Mouse (Mus musculus): ENCODE measurements at regions not wholly inside any gene's neighbourhood (a gene's known extent, or its start where the extent isn't known, plus 50 kb on each side); places are given as distances from the start of the nearest gene placed in this dataset.
"Not testable (repeated sequence)": the region's sequence is repeated elsewhere in the genome, so short reads cannot be mapped to it uniquely, and the experiment has no call there.

DNA sequence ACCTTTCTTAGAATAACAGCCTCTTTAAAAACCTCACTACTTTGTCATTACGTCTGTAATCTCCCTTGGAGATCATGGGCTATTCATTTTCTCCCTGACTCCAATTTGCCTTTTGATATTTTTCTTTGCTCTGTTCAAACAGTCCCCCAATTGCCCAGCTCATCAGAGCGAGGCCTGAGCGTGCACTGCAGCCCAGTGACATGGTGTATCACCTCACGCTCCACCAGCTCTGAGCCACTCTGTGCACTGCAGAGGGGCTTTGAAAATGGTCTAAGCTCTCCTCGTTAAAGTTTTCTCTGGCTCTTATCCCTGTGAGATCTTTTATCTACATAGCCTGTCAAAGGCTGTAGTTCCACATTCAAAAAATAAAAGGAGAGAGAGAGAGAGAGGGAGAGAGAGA is 152.1 kb downstream of the Srek1 start:
- Histone ChIP-seq H3K27me3 (ENCODE audit: control insufficient read depth, insufficient read depth, insufficient read length) (peaks cover 10% of the 10 kb centered on the region), H3K4me3 (ENCODE audit: insufficient read depth, poor library complexity, severe bottlenecking) (no peak overlapping the region), H3ac (ENCODE audit: control insufficient read depth, insufficient read length, low read depth) (no peak overlapping the region), H3K36me3 (ENCODE audit: control insufficient read depth, insufficient read depth) (no peaks in the 10 kb centered on the region), H3K79me3 (ENCODE audit: low read depth) (no peaks in the 10 kb centered on the region), H3K79me2 (ENCODE audit: control insufficient read depth, insufficient read depth) (no peaks in the 10 kb centered on the region)
- TF ChIP-seq CTCF (IDR thresholded peaks at IDR 0.05; ENCODE audit: control insufficient read depth, insufficient read depth, insufficient read length) (no peak), MAX (IDR thresholded peaks at IDR 0.05) (no peak), MYOD1 (IDR thresholded peaks at IDR 0.05; ENCODE audit: control insufficient read depth, insufficient read length, low read depth) (no peak), CEBPB (IDR thresholded peaks at IDR 0.05; ENCODE audit: low read depth) (no peak), USF1 (IDR thresholded peaks at IDR 0.05; ENCODE audit: low read depth) (no peak), FOSL1 (IDR thresholded peaks at IDR 0.05; ENCODE audit: insufficient read depth, low read length, poor library complexity, severe bottlenecking) (no peak), MYOG (IDR thresholded peaks at IDR 0.05; ENCODE audit: control insufficient read depth, extremely low read depth, insufficient read length) (no peak)

DNA sequence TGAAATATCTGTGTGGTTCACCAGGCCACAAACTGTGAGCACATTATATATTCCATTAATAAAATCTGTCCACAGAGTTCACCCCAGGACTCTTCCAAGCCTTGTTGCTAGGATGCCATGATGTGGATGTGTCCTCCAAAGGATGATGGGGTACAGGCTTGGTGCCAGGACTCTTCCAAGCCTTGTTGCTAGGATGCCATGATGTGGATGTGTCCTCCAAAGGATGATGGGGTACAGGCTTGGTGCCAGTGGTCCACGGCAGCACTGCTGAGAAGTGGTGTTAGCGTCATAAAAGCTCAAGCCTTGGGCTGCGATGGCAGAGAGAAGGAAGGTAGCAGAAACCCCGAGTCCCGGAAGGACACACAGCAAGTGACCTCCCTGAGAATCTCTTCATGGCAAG is 153.4 kb downstream of the Srek1 start:
- H3ac ChIP-seq (ENCODE audit: control insufficient read depth, insufficient read length, low read depth); H3K4me3 ChIP-seq (ENCODE audit: insufficient read depth, poor library complexity, severe bottlenecking): not testable (repeated sequence)

DNA sequence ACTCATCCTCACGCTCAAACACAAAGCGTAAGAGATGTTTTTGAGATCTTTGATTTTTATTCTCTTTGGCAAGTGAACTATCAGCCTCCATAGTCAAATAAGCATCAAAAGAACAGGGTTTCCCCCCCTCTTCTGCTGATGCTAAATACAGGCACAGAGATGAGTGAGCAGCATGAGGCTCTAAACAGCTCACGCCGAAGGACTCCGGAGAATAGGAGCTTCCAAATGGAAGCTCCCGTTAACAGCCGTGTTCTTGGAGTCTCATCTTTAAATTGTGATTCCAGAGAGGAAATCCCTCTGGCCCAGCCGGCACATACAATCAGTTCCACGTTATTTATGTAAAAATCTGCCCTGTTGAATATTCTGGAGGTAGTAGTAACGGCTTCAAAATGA is 161.1 kb downstream of the Srek1 start:
- Histone ChIP-seq H3K36me3 (ENCODE audit: control insufficient read depth, insufficient read depth) (no peaks in the 10 kb centered on the region), H3K27me3 (ENCODE audit: control insufficient read depth, insufficient read depth, insufficient read length) (peaks cover 6% of the 10 kb centered on the region), H3ac (ENCODE audit: control insufficient read depth, insufficient read length, low read depth) (no peak overlapping the region), H3K79me3 (ENCODE audit: low read depth) (no peaks in the 10 kb centered on the region), H3K4me3 (ENCODE audit: insufficient read depth, poor library complexity, severe bottlenecking) (no peak overlapping the region), H3K79me2 (ENCODE audit: control insufficient read depth, insufficient read depth) (no peaks in the 10 kb centered on the region)
- TF ChIP-seq MAX (IDR thresholded peaks at IDR 0.05) (no peak), CEBPB (IDR thresholded peaks at IDR 0.05; ENCODE audit: low read depth) (no peak), MYOD1 (IDR thresholded peaks at IDR 0.05; ENCODE audit: control insufficient read depth, insufficient read length, low read depth) (no peak), MYOG (IDR thresholded peaks at IDR 0.05; ENCODE audit: control insufficient read depth, extremely low read depth, insufficient read length) (no peak), FOSL1 (IDR thresholded peaks at IDR 0.05; ENCODE audit: insufficient read depth, low read length, poor library complexity, severe bottlenecking) (no peak), USF1 (IDR thresholded peaks at IDR 0.05; ENCODE audit: low read depth) (no peak), CTCF (IDR thresholded peaks at IDR 0.05; ENCODE audit: control insufficient read depth, insufficient read depth, insufficient read length) (no peak)

More for the DNA sequence above, 153.4 kb downstream of the Srek1 start:
- not testable (repeated sequence) for H3K79me2 ChIP-seq (ENCODE audit: control insufficient read depth, insufficient read depth); H3K36me3 ChIP-seq (ENCODE audit: control insufficient read depth, insufficient read depth); H3K79me3 ChIP-seq (ENCODE audit: low read depth)
- H3K27me3 ChIP-seq (ENCODE audit: control insufficient read depth, insufficient read depth, insufficient read length), result peaks cover 13% of the 10 kb centered on the region

DNA sequence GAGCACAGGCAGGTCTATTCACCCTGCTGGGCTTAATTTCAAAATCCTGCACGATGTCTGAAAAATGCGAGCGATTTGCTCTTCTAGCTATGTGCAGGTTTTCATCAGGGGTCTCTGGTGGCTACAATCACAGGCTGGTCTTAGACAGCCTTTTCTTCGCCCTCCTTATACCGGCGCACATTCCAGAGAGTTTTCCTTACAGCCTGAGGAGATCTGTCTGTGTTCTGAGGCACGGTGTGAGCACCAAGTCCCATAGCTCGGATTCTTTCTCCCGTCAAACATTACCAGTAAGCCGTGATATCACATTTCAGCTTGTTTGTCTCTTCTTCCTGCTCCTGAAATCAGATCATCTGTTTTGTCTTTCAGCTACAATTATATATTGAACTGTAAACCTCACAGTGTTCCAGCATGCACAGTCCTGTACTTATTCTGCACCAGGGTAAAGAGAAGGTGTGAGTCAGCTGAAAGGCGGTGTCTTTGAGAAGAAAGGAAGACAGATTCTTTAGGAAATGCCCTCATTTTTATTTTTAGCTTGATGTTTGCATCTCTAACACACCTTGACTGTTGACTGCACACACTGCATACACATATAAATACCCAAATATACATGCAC is 161.6 kb downstream of the Srek1 start:
- no peaks in the 10 kb centered on the region for H3K79me2 ChIP-seq (ENCODE audit: control insufficient read depth, insufficient read depth)
- TF ChIP-seq CEBPB (IDR thresholded peaks at IDR 0.05; ENCODE audit: low read depth) (no peak), MYOD1 (IDR thresholded peaks at IDR 0.05; ENCODE audit: control insufficient read depth, insufficient read length, low read depth) (no peak), USF1 (IDR thresholded peaks at IDR 0.05; ENCODE audit: low read depth) (no peak), CTCF (IDR thresholded peaks at IDR 0.05; ENCODE audit: control insufficient read depth, insufficient read depth, insufficient read length) (no peak), MAX (IDR thresholded peaks at IDR 0.05) (no peak), FOSL1 (IDR thresholded peaks at IDR 0.05; ENCODE audit: insufficient read depth, low read length, poor library complexity, severe bottlenecking) (no peak), MYOG (IDR thresholded peaks at IDR 0.05; ENCODE audit: control insufficient read depth, extremely low read depth, insufficient read length) (no peak)
- no peaks in the 10 kb centered on the region for H3K36me3 ChIP-seq (ENCODE audit: control insufficient read depth, insufficient read depth)
- no peak overlapping the region for H3K4me3 ChIP-seq (ENCODE audit: insufficient read depth, poor library complexity, severe bottlenecking)
- no peaks in the 10 kb centered on the region for H3K79me3 ChIP-seq (ENCODE audit: low read depth)
- H3K27me3 ChIP-seq (ENCODE audit: control insufficient read depth, insufficient read depth, insufficient read length), result peaks cover 6% of the 10 kb centered on the region
- H3ac ChIP-seq (ENCODE audit: control insufficient read depth, insufficient read length, low read depth), result no peak overlapping the region

- Histone ChIP-seq H3K79me2 (ENCODE audit: control insufficient read depth, insufficient read depth) (no peaks in the 10 kb centered on the region), H3ac (ENCODE audit: control insufficient read depth, insufficient read length, low read depth) (no peak overlapping the region), H3K27me3 (ENCODE audit: control insufficient read depth, insufficient read depth, insufficient read length) (no peaks in the 10 kb centered on the region), H3K79me3 (ENCODE audit: low read depth) (no peaks in the 10 kb centered on the region), H3K36me3 (ENCODE audit: control insufficient read depth, insufficient read depth) (no peaks in the 10 kb centered on the region), H3K4me3 (ENCODE audit: insufficient read depth, poor library complexity, severe bottlenecking) (no peak overlapping the region)
- TF ChIP-seq USF1 (IDR thresholded peaks at IDR 0.05; ENCODE audit: low read depth) (no peak), MYOD1 (IDR thresholded peaks at IDR 0.05; ENCODE audit: control insufficient read depth, insufficient read length, low read depth) (no peak), FOSL1 (IDR thresholded peaks at IDR 0.05; ENCODE audit: insufficient read depth, low read length, poor library complexity, severe bottlenecking) (no peak), CTCF (IDR thresholded peaks at IDR 0.05; ENCODE audit: control insufficient read depth, insufficient read depth, insufficient read length) (no peak), MYOG (IDR thresholded peaks at IDR 0.05; ENCODE audit: control insufficient read depth, extremely low read depth, insufficient read length) (no peak), CEBPB (IDR thresholded peaks at IDR 0.05; ENCODE audit: low read depth) (no peak), MAX (IDR thresholded peaks at IDR 0.05) (no peak)
Observed at GRCm38 (mm10) chr13:103602302-103602701, 172.1 kb downstream of the Srek1 start.

DNA sequence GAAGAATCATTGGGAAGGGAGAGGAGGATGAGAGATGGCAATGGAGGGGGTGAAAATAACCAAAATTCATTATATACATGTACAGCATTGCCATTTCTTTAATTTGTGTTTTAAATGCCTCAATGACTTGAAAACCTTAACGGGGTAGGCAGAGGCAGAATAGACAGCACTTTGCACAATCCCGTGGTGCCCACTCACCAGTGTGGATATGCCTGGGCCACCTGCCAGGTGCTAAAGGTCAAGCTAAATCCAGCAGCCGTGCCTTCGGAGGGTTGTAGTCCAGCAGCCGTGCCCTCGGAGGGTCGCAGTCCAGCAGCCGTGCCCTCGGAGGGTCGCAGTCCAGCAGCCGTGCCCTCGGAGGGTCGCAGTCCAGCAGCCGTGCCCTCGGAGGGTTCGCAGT is 182.0 kb downstream of the Srek1 start:
- H3K79me2 ChIP-seq (ENCODE audit: control insufficient read depth, insufficient read depth), result no peaks in the 10 kb centered on the region
- no peak overlapping the region for H3ac ChIP-seq (ENCODE audit: control insufficient read depth, insufficient read length, low read depth)
- H3K27me3 ChIP-seq (ENCODE audit: control insufficient read depth, insufficient read depth, insufficient read length), result no peaks in the 10 kb centered on the region
- no peaks in the 10 kb centered on the region for H3K79me3 ChIP-seq (ENCODE audit: low read depth)
- no peaks in the 10 kb centered on the region for H3K36me3 ChIP-seq (ENCODE audit: control insufficient read depth, insufficient read depth)
- no peak for TF ChIP-seq MAX (IDR thresholded peaks at IDR 0.05)
- H3K4me3 ChIP-seq (ENCODE audit: insufficient read depth, poor library complexity, severe bottlenecking), result no peak overlapping the region
